Mouse (Mus musculus): Measurements from ENCODE around the gene Txndc8.

Txndc8 gene

DNA sequence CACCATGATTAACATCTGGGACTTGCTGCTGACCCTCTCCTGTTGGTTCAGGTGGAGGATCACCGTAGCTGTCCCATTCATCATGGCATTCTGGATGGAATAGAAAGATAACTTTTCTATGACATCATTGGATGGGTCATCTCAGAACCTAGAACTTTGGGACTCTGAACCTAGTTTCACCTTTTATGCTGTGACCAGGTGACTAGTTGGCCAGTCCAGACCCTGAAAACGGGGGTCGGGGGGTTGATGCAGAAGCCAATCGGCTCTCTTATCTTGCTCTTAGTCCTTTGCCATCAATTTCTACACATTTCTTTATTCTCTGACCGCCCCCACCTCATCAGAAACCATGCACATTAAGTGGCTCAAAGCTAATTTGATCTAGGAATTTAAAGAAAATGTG is at the start of gene Txndc8:
Gene Txndc8 (minus strand): TSS at position 101 of the 400 bp plus-strand sequence.
- in situ Hi-C loops (cut with MboI; ENCODE audit: low pct_unique_long_range_greater_than_20kb in 1 of 2, low sequenced_read_pairs in 2 of 2, unreplicated experiment in 1 of 2) = no loop called here

- in situ Hi-C loops (cut with MboI; ENCODE audit: low pct_unique_long_range_greater_than_20kb in 1 of 2, low sequenced_read_pairs in 2 of 2, unreplicated experiment in 1 of 2) = loop anchor here (25.0 kb wide), 1 partner anchor 393 kb away; no protein-coding TSS in a partner anchor
Observed at GRCm38 (mm10) chr4:58055653-58056052, 46.7 kb upstream of the Txndc8 start.

- in situ Hi-C loops (cut with MboI; ENCODE audit: low pct_unique_long_range_greater_than_20kb in 1 of 2, low sequenced_read_pairs in 2 of 2, unreplicated experiment in 1 of 2) = loop anchor here (25.0 kb wide), 1 partner anchor 392 kb away; no protein-coding TSS in a partner anchor
Observed at GRCm38 (mm10) chr4:58054441-58054840, 45.5 kb upstream of the Txndc8 start.

GRCm38 (mm10) chr4:58050746-58051145 is 41.8 kb upstream of the Txndc8 start:
- in situ Hi-C loops (cut with MboI; ENCODE audit: low pct_unique_long_range_greater_than_20kb in 1 of 2, low sequenced_read_pairs in 2 of 2, unreplicated experiment in 1 of 2) = loop anchor here (25.0 kb wide), 1 partner anchor 388 kb away; no protein-coding TSS in a partner anchor

- in situ Hi-C loops (cut with MboI; ENCODE audit: low pct_unique_long_range_greater_than_20kb in 1 of 2, low sequenced_read_pairs in 2 of 2, unreplicated experiment in 1 of 2) = loop anchor here (25.0 kb wide), 1 partner anchor 388 kb away; no protein-coding TSS in a partner anchor
Observed at GRCm38 (mm10) chr4:58050276-58050675, 41.4 kb upstream of the Txndc8 start.

DNA sequence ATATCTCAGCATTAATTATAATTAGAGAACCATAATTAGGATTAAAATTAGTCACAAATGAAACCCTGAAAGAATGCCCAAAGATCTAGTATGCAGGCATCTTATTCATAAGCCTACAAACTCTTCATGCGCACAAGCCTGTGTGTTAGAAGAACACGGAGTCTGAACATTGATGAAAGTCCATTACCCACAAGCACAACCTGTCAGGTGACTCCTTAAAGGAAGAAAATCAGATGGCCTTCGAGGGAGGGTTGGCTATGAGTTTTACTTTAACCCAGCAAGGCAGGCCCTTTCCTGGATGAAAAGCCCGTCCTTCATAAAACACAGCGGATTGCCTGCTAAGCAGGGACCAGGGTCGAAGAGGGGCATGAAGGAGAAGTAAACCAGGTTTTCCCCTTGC is 35.9 kb upstream of the Txndc8 start:
- in situ Hi-C loops (cut with MboI; ENCODE audit: low pct_unique_long_range_greater_than_20kb in 1 of 2, low sequenced_read_pairs in 2 of 2, unreplicated experiment in 1 of 2) = no loop called here

DNA sequence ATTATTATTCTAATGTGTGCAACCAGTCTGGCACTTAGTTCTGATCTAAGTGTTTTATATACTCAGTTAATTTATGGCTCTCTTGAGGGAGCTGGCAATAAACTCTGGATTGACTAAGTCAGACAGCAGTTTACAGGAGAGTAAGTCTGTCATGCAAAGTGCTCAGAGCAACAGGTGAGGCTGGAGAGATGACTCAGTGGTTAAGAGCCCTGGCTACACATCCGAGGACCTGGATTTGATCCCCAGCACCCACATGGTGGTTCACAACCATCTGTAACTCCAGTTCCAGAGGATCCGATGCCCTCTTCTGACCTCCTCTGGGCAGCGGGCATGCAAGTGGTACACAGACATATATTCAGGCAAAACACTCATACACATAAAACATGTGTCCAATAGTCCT is 35.4 kb upstream of the Txndc8 start:
- in situ Hi-C loops (cut with MboI; ENCODE audit: low pct_unique_long_range_greater_than_20kb in 1 of 2, low sequenced_read_pairs in 2 of 2, unreplicated experiment in 1 of 2) = no loop called here

- in situ Hi-C loops (cut with MboI; ENCODE audit: low pct_unique_long_range_greater_than_20kb in 1 of 2, low sequenced_read_pairs in 2 of 2, unreplicated experiment in 1 of 2) = no loop called here
Observed at GRCm38 (mm10) chr4:58040093-58040492, 31.2 kb upstream of the Txndc8 start.

DNA sequence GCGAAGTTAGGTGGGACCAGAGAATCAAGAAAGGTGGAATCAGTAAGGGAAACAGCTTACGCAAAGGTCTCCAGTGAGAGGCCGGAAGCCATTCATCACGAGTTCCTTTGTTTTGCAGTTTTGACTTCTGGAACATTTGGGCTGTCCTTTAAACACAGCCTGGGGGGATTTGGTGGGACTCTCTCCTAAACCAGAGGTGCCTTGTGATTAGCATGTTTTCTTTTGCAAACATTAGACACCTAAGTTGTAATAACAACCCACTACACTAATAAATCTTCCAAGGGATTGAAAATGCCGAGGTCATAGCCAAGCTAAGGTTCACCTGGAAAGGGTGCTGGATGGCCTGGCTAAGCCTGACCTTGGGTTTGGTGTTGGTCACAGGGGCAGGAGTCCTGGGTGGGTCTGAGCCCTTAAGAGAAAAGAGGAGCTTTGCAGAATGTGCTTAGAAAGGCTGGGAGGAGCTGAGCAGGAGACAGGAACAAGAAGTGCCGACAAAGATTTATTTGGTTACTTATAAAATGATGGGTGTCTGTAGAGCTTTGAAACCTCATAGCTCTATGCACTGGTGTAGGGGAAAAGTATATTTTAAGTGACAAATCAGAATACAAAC is 28.3 kb upstream of the Txndc8 start:
- in situ Hi-C loops (cut with MboI; ENCODE audit: low pct_unique_long_range_greater_than_20kb in 1 of 2, low sequenced_read_pairs in 2 of 2, unreplicated experiment in 1 of 2) = no loop called here

DNA sequence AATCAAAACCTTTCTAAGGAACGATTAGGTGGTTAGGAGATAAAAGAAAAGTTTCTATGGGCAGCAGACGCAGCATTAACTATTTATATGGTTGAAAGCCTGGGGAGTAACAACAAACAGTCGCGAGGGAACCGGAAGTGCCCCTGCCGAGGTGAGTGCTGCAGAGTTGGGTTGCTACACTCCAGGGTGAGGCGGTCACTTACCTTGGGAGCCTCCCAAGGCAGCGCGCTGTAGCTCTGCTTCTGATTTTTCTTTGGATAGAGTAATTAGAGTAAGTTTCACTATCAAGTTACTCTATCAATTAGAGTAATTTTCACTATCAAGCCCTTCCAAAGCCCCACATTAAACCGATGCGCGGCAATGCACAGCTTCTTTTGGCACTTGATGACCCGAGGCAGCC is 25.7 kb upstream of the Txndc8 start:
- in situ Hi-C loops (cut with MboI; ENCODE audit: low pct_unique_long_range_greater_than_20kb in 1 of 2, low sequenced_read_pairs in 2 of 2, unreplicated experiment in 1 of 2) = no loop called here

- in situ Hi-C loops (cut with MboI; ENCODE audit: low pct_unique_long_range_greater_than_20kb in 1 of 2, low sequenced_read_pairs in 2 of 2, unreplicated experiment in 1 of 2) = no loop called here
Observed at GRCm38 (mm10) chr4:58032714-58033113, 23.8 kb upstream of the Txndc8 start.

DNA sequence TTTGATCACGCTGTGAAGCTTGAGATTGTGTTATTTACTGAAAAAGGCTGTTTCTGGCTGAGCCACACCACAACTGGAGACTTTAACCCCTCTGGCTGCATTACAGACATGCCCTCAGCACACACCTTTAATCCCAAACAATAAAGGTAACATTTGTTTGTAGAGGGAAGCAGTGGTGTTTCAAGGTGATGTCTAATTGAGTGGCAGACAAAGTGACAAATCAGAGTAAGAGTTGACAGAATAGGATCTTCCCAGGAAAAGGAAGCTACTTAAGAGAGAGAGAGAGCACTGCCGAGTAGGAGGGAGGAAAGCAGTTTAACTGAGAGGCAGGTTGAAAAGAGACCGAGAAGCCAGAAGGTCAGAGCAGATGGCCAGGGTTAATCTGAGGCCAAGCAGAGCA is 5.4 kb downstream of the Txndc8 start:
- in situ Hi-C loops (cut with MboI; ENCODE audit: low pct_unique_long_range_greater_than_20kb in 1 of 2, low sequenced_read_pairs in 2 of 2, unreplicated experiment in 1 of 2) = no loop called here

GRCm38 (mm10) chr4:57991425-57991824 is 17.5 kb downstream of the Txndc8 start:
- in situ Hi-C loops (cut with MboI; ENCODE audit: low pct_unique_long_range_greater_than_20kb in 1 of 2, low sequenced_read_pairs in 2 of 2, unreplicated experiment in 1 of 2) = no loop called here

GRCm38 (mm10) chr4:57974400-57975117 is 34.4 kb downstream of the Txndc8 start:
- in situ Hi-C loops (cut with MboI; ENCODE audit: low pct_unique_long_range_greater_than_20kb in 1 of 2, low sequenced_read_pairs in 2 of 2, unreplicated experiment in 1 of 2) = no loop called here

DNA sequence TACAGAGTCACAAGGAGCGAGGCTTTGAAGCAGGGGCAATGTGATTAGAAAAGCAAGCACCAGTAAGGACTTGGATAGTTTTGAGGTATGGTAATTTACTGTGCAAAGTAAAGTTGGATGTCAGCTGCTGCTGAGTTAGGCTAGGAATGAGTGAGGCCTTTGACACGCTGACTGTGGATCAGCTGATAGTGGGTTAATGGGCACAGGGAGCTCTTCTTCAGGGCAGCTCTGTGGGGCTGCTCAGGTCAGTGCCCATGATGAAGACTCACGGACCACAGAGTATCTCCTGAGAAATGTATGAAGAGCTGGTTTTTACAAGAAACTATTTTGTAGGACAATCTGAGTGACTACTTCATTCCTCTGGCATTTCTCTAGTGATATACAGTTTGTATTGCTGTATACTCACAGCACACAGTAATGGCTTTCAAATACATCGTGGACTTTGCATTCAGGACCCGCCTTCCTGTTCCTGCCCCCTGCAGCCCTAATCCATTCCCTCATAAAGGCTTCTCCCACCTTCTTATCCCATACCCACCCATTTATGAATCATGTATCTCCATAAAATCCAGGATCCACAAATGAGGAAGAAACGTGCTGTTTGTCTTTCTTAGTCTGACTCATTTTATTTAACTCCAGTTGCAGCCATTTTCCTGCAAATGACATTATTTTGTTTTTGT is 35.2 kb downstream of the Txndc8 start:
- in situ Hi-C loops (cut with MboI; ENCODE audit: low pct_unique_long_range_greater_than_20kb in 1 of 2, low sequenced_read_pairs in 2 of 2, unreplicated experiment in 1 of 2) = no loop called here

- in situ Hi-C loops (cut with MboI; ENCODE audit: low pct_unique_long_range_greater_than_20kb in 1 of 2, low sequenced_read_pairs in 2 of 2, unreplicated experiment in 1 of 2) = no loop called here
Observed at GRCm38 (mm10) chr4:57970285-57970684, 38.6 kb downstream of the Txndc8 start.

GRCm38 (mm10) chr4:57967195-57967594 is 41.7 kb downstream of the Txndc8 start:
- in situ Hi-C loops (cut with MboI; ENCODE audit: low pct_unique_long_range_greater_than_20kb in 1 of 2, low sequenced_read_pairs in 2 of 2, unreplicated experiment in 1 of 2) = no loop called here

DNA sequence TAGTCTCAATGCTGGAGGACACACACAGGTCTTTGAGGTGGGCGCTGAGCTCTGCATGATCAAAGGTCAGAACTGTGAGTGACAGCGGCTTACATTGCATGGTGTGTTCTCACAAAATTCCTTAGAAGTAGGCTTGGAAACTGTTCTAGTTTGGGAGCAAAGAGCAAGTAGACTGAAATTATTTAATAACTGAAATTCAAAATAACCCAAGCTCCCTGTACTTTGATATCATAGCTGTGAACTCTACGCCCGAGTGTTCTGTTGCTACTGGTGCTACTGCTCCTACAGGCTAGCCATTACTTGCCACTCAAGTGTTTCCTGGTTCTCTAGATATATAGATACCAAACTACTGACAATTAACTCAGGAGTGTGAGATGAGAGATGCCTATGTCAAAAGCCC is 43.4 kb downstream of the Txndc8 start:
- in situ Hi-C loops (cut with MboI; ENCODE audit: low pct_unique_long_range_greater_than_20kb in 1 of 2, low sequenced_read_pairs in 2 of 2, unreplicated experiment in 1 of 2) = no loop called here

DNA sequence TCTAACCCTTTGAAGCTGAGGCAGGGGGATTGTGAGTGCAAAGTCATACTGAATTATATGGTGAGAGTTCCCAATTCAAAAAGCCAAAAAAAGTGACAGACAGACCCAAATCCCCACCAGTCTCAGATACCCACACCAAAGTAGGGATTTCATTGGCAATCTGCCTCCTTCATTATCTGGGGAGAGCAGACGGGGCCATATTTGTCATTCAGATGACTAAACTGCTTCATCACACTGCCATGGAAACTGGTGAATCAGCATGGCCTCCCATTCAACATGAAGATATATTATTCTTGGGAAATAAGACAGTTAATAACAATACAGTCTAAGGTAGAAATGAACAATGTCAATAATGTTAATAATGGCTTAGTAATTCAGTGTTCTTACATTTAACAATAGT is 44.8 kb downstream of the Txndc8 start:
- in situ Hi-C loops (cut with MboI; ENCODE audit: low pct_unique_long_range_greater_than_20kb in 1 of 2, low sequenced_read_pairs in 2 of 2, unreplicated experiment in 1 of 2) = no loop called here
